Mouse (Mus musculus): ENCODE data around the gene Mtch1. TPM values are rescaled to one million over a fixed set of nuclear protein-coding genes. Genes with fewer than 3 reads are reported as not detected.
A peak's percentile ranks its signal among the peaks of the same experiment; 100 is the strongest.

Gene Mtch1
- total and polyA plus RNA-seq, 3 experiments: 143 to 233 (median 147) TPM

DNA sequence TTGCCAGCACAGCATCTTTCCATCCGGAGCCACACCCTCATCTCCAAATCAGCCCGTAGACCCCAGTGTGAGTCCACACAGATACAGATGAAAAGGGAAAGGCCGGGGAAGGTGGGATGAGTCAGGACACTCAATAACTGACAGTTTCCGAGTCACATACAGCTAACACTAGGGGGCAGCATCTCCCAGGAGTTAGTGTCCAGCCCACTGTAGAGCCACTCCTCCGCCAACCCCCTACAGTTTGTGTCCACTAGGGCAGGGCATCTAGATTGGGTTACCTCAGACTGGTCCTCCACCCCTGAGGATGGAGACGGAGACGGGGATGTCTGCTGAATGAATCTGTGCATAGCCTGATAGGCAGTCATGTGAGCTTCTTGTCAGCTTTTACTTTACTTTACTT is 33.7 kb upstream of the Mtch1 start:
- Histone ChIP-seq H3K36me3 (ENCODE audit: control insufficient read depth in 1 of 2, insufficient read depth in 2 of 2, low read length in 2 of 2) (no peaks in the 10 kb centered on the region; a peak in 1 of 4 replicates), H3K9ac (ENCODE audit: control insufficient read depth, low read depth, low read length, poor library complexity, severe bottlenecking) (no peak overlapping the region; the same call in 1 of the 2 replicates), H3K79me2 (ENCODE audit: control insufficient read depth, insufficient read depth, low read length, poor library complexity) (no peaks in the 10 kb centered on the region), H3K9me3 (replicated peaks; ENCODE audit: insufficient read depth, low read length) (no peaks in the 10 kb centered on the region), H3K4me3 (ENCODE audit: control insufficient read depth in 1 of 2, insufficient read depth in 1 of 2, low read depth in 2 of 2, low read length in 2 of 2) (no peak overlapping the region), H3K4me1 (ENCODE audit: control insufficient read depth in 1 of 2, insufficient read depth in 2 of 2, low read length in 2 of 2) (peaks cover 0 to 9% of the 10 kb centered on the region in 2 experiments; a peak in 2 of 4 replicates), H3K27ac (ENCODE audit: control insufficient read depth, low read depth, low read length) (no peak overlapping the region), H3K27me3 (ENCODE audit: control insufficient read depth in 1 of 2, insufficient read depth in 2 of 2, low read length in 2 of 2) (no peaks in the 10 kb centered on the region)
- peak; percentile 52 for TF ChIP-seq ZC3H11A (IDR thresholded peaks at IDR 0.05; ENCODE audit: low read depth, low read length)
- TF ChIP-seq TAL1 (IDR thresholded peaks at IDR 0.05; ENCODE audit: low read length): no peak
- peak; percentile 63 for TF ChIP-seq SMC3 (IDR thresholded peaks at IDR 0.05; ENCODE audit: low read depth, low read length)
- no peak for TF ChIP-seq NELFE (IDR thresholded peaks at IDR 0.05; ENCODE audit: low read depth, low read length)
- peak; percentile 57 for TF ChIP-seq RAD21 (IDR thresholded peaks at IDR 0.05; ENCODE audit: low read depth, low read length)
- TF ChIP-seq POLR2A (IDR thresholded peaks at IDR 0.05; ENCODE audit: control insufficient read depth in 1 of 2, insufficient read depth in 1 of 2, low read depth in 1 of 2, low read length in 2 of 2, poor library complexity in 1 of 2): no peak
- TF ChIP-seq CTCF (IDR thresholded peaks at IDR 0.05 in 2 of 3, conservative IDR thresholded peaks at IDR 0.05 in 1 of 3; ENCODE audit: control insufficient read depth in 1 of 3, insufficient read depth in 1 of 3, low read depth in 2 of 3, low read length in 3 of 3, poor library complexity in 1 of 3, severe bottlenecking in 1 of 3): peak; percentile 44 to 56 (median 55)
- TF ChIP-seq TBP (IDR thresholded peaks at IDR 0.05; ENCODE audit: low read depth, low read length): no peak
- peak; percentile 81 for DNase-seq (ENCODE audit: low read depth, low spot score)

DNA sequence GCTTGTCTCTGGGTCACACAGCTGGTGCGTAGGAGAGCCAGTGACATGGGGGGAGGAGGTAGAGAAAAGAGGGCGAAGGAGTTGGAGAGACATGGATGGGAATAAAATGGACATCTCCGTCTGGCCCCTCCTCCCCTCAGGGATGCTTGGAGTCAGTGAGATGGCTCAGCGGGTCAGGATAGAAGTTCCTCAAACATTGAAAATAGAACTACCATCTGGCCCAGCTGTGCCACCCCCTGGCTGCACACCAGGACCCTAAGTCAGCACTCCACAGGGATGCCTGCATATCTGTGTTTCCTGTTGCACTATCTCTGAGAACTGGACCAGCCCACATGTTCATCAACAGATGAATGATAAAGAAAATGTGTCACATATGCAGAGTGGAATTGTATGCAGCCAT is 32.5 kb upstream of the Mtch1 start:
- H3K79me2 ChIP-seq (ENCODE audit: control insufficient read depth, insufficient read depth, low read length, poor library complexity): no peaks in the 10 kb centered on the region
- TF ChIP-seq ETS1 (IDR thresholded peaks at IDR 0.05; ENCODE audit: low read depth, low read length) (peak; percentile 42; the same call in 1 of the 2 replicates), MYB (IDR thresholded peaks at IDR 0.05; ENCODE audit: low read depth, low read length) (no peak), TCF12 (IDR thresholded peaks at IDR 0.05; ENCODE audit: low read depth, low read length) (0 out of 2 replicates have a peak, but pooled peaks have one; percentile 8), MAX (IDR thresholded peaks at IDR 0.05; ENCODE audit: low read length) (no peak), RCOR1 (IDR thresholded peaks at IDR 0.05; ENCODE audit: low read depth, low read length) (no peak)
- no peak for DNase-seq (ENCODE audit: low read depth, low spot score)
- no peak overlapping the region for H3K27ac ChIP-seq (ENCODE audit: control insufficient read depth, low read depth, low read length)
- no peaks in the 10 kb centered on the region; a peak in 1 of 4 replicates for H3K36me3 ChIP-seq (ENCODE audit: control insufficient read depth in 1 of 2, insufficient read depth in 2 of 2, low read length in 2 of 2)
- H3K27me3 ChIP-seq (ENCODE audit: control insufficient read depth in 1 of 2, insufficient read depth in 2 of 2, low read length in 2 of 2): no peaks in the 10 kb centered on the region
- no peaks in the 10 kb centered on the region for H3K9me3 ChIP-seq (replicated peaks; ENCODE audit: insufficient read depth, low read length)
- H3K4me3 ChIP-seq (ENCODE audit: control insufficient read depth in 1 of 2, insufficient read depth in 1 of 2, low read depth in 2 of 2, low read length in 2 of 2): no peak overlapping the region
- H3K9ac ChIP-seq (ENCODE audit: control insufficient read depth, low read depth, low read length, poor library complexity, severe bottlenecking): no peak overlapping the region
- peaks cover 0 to 9% of the 10 kb centered on the region in 2 experiments; a peak in 2 of 4 replicates for H3K4me1 ChIP-seq (ENCODE audit: control insufficient read depth in 1 of 2, insufficient read depth in 2 of 2, low read length in 2 of 2)

GRCm38 (mm10) chr17:29378056-29378455 is 30.3 kb upstream of the Mtch1 start:
- no peaks in the 10 kb centered on the region for H3K27me3 ChIP-seq (ENCODE audit: control insufficient read depth in 1 of 2, insufficient read depth in 2 of 2, low read length in 2 of 2)
- H3K4me3 ChIP-seq (ENCODE audit: control insufficient read depth in 1 of 2, insufficient read depth in 1 of 2, low read depth in 2 of 2, low read length in 2 of 2): no peak overlapping the region
- peaks cover 0 to 9% of the 10 kb centered on the region in 2 experiments; a peak in 1 of 4 replicates for H3K4me1 ChIP-seq (ENCODE audit: control insufficient read depth in 1 of 2, insufficient read depth in 2 of 2, low read length in 2 of 2)
- H3K27ac ChIP-seq (ENCODE audit: control insufficient read depth, low read depth, low read length): no peak overlapping the region
- TF ChIP-seq EP300 (IDR thresholded peaks at IDR 0.05; ENCODE audit: low read depth in 1 of 2, low read length in 2 of 2) (no peak), MAX (IDR thresholded peaks at IDR 0.05; ENCODE audit: low read length) (no peak), ZNF384 (IDR thresholded peaks at IDR 0.05; ENCODE audit: low read depth, low read length) (peak; percentile 66)
- H3K9ac ChIP-seq (ENCODE audit: control insufficient read depth, low read depth, low read length, poor library complexity, severe bottlenecking): no peak overlapping the region
- H3K9me3 ChIP-seq (replicated peaks; ENCODE audit: insufficient read depth, low read length): no peaks in the 10 kb centered on the region
- no peaks in the 10 kb centered on the region; a peak in 1 of 4 replicates for H3K36me3 ChIP-seq (ENCODE audit: control insufficient read depth in 1 of 2, insufficient read depth in 2 of 2, low read length in 2 of 2)
- no peak for DNase-seq (ENCODE audit: low read depth, low spot score)
- no peaks in the 10 kb centered on the region for H3K79me2 ChIP-seq (ENCODE audit: control insufficient read depth, insufficient read depth, low read length, poor library complexity)
